Mouse (Mus musculus): ENCODE measurements around the gene Spint1. TPM values are rescaled to one million over a fixed set of nuclear protein-coding genes. Genes with fewer than 3 reads are reported as not detected.

The Spint1 gene
- polyA plus RNA-seq, 1 experiment from 2014 or later, result 1.1 TPM

DNA sequence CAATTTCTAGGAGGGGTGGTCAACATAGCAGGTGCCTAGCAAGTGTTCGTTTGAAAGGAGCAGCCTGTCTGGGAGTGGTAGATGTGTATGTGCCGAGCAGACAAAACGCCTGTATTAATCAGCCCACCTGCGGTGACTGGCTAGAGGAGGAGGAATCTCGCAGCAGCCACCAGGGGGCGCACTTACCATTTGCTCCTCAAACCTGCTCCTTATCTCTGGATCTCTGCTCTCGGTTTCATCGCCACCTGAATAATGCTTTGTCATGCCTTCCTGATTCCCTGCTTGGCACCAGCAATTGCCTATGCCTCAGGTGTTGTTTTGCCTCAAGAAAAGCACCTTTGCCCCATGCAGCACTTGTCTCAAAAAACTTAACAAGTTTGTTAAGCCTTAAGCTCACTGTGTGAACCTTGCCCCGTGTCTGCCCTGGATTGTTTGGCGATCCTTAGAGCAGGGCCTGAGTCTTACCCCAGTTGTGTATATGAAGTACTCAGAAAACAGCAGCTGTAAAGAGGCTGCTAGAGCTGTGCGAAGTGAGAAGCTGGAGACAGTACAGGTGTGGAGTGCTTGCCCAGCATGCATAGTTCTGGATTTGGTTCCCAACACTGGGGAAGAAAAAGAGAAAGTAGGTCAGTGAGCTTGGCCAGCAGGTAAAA, 13.8 kb downstream of the Spint1 start:
- Histone ChIP-seq H3K9me3 (replicated peaks; ENCODE audit: control insufficient read depth, low read length) (no peaks in the 10 kb centered on the region), H3K36me3 (ENCODE audit: control insufficient read depth, insufficient read depth, low read length) (no peaks in the 10 kb centered on the region), H3K4me3 (ENCODE audit: low read depth, low read length) (no peak overlapping the region), H3K9ac (ENCODE audit: low read depth, low read length) (no peak overlapping the region), H3K4me2 (peak overlapping the region; percentile 48), H3K27me3 (ENCODE audit: control insufficient read depth, insufficient read depth, low read length) (peaks cover 17% of the 10 kb centered on the region), H3K27ac (ENCODE audit: low read depth, low read length) (no peak overlapping the region), H3K4me1 (ENCODE audit: control insufficient read depth, insufficient read depth, low read length) (no peaks in the 10 kb centered on the region)
- WGBS (ENCODE audit: insufficient replicate concordance), result 13% methylated on average over 11 of the region's 11 CpGs
- ATAC-seq (replicated peaks; ENCODE audit: insufficient number of reproducible peaks, low FRiP score, low TSS enrichment), result no peak; the same call in 1 of the 2 replicates

- no peak for ATAC-seq (replicated peaks; ENCODE audit: insufficient number of reproducible peaks, low FRiP score, low TSS enrichment)
- Histone ChIP-seq H3K9ac (ENCODE audit: low read depth, low read length) (no peak overlapping the region), H3K4me2 (no peak overlapping the region), H3K27ac (ENCODE audit: low read depth, low read length) (no peak overlapping the region), H3K4me3 (ENCODE audit: low read depth, low read length) (no peak overlapping the region), H3K27me3 (ENCODE audit: control insufficient read depth, insufficient read depth, low read length) (peaks cover 14% of the 10 kb centered on the region), H3K9me3 (replicated peaks; ENCODE audit: control insufficient read depth, low read length) (no peaks in the 10 kb centered on the region), H3K36me3 (ENCODE audit: control insufficient read depth, insufficient read depth, low read length) (no peaks in the 10 kb centered on the region), H3K4me1 (ENCODE audit: control insufficient read depth, insufficient read depth, low read length) (no peaks in the 10 kb centered on the region)
- WGBS (ENCODE audit: insufficient replicate concordance), result 31% methylated on average over 7 of the region's 7 CpGs
Observed at GRCm38 (mm10) chr2:119254976-119255375, 17.8 kb downstream of the Spint1 start.

DNA sequence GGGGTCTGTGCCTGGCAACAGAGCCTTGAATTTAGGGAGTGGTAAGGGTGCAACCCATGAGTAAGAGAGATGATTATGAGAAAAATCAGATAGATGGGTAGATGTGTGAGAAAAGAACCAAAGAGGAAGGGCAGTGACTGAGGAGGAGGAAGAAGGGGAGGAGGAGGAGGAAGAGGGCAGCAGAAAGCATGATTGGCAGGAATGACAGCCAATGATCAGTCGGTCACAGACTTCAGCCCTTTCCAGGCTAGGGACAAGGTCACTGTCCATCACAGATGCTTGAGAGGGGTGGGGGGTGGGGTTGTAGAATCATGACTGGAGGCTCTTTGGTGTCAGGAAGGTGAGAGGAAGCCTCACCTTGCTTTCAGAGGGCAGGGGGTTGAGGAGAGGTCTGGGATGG, 23.4 kb downstream of the Spint1 start:
- no peaks in the 10 kb centered on the region for H3K36me3 ChIP-seq (ENCODE audit: control insufficient read depth, insufficient read depth, low read length)
- WGBS (ENCODE audit: insufficient replicate concordance), result 65% methylated on average over 1 of the region's 1 CpGs
- peaks cover under 1% of the 10 kb centered on the region; the same call in 1 of the 2 replicates for H3K27me3 ChIP-seq (ENCODE audit: control insufficient read depth, insufficient read depth, low read length)
- no peak overlapping the region for H3K4me3 ChIP-seq (ENCODE audit: low read depth, low read length)
- ATAC-seq (replicated peaks; ENCODE audit: insufficient number of reproducible peaks, low FRiP score, low TSS enrichment), result no peak
- no peaks in the 10 kb centered on the region for H3K4me1 ChIP-seq (ENCODE audit: control insufficient read depth, insufficient read depth, low read length)
- H3K4me2 ChIP-seq, result no peak overlapping the region
- H3K27ac ChIP-seq (ENCODE audit: low read depth, low read length), result no peak overlapping the region
- no peaks in the 10 kb centered on the region for H3K9me3 ChIP-seq (replicated peaks; ENCODE audit: control insufficient read depth, low read length)
- H3K9ac ChIP-seq (ENCODE audit: low read depth, low read length), result no peak overlapping the region

DNA sequence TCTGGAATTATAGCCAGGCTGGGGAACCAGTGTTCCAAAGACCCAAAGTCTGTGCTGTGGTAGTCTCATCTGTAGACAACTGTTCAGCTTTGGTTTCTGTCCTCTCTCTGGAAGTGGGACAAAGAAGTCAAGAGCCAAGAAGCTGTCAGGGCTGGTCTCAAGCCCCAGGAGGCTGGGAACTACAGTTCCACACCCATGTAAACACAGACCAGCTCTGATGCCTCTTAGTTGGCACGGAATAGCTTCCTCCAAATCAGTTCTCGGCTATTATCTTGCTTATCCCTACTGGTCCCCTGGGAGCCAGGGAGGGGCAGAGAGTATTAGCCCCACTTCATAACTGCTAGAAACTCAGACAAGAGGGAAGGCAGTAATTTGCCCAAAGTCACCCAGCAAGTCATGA, 24.2 kb downstream of the Spint1 start:
- no peaks in the 10 kb centered on the region for H3K27me3 ChIP-seq (ENCODE audit: control insufficient read depth, insufficient read depth, low read length)
- no peak overlapping the region for H3K9ac ChIP-seq (ENCODE audit: low read depth, low read length)
- H3K4me1 ChIP-seq (ENCODE audit: control insufficient read depth, insufficient read depth, low read length), result no peaks in the 10 kb centered on the region
- 41% methylated on average over 2 of the region's 2 CpGs for WGBS (ENCODE audit: insufficient replicate concordance)
- H3K27ac ChIP-seq (ENCODE audit: low read depth, low read length), result no peak overlapping the region
- no peaks in the 10 kb centered on the region for H3K36me3 ChIP-seq (ENCODE audit: control insufficient read depth, insufficient read depth, low read length)
- no peak overlapping the region for H3K4me3 ChIP-seq (ENCODE audit: low read depth, low read length)
- no peaks in the 10 kb centered on the region for H3K9me3 ChIP-seq (replicated peaks; ENCODE audit: control insufficient read depth, low read length)
- no peak for ATAC-seq (replicated peaks; ENCODE audit: insufficient number of reproducible peaks, low FRiP score, low TSS enrichment)
- no peak overlapping the region for H3K4me2 ChIP-seq

DNA sequence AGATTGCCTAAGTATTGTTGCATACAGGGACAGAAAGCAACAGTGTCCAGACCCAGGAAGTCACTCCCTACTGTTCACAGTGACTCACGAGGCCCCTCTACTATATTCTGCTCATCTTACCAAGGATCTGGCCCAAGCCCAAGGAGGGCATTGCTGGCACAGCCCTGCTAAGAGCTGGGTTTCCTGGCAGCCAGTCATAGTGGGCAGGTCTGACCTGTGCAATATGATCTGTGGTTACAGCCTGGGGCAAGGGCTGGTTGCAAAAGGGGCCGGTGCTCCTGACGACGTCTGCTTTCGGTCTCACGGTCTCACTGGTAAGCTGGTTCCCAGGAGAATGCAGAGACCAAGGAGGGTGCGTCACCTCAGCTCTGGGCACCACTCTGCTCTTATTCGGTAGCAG, 25.8 kb downstream of the Spint1 start:
- Histone ChIP-seq H3K4me1 (ENCODE audit: control insufficient read depth, insufficient read depth, low read length) (no peaks in the 10 kb centered on the region), H3K9ac (ENCODE audit: low read depth, low read length) (no peak overlapping the region), H3K4me2 (peak overlapping the region; percentile 24; the same call in 1 of the 2 replicates), H3K27ac (ENCODE audit: low read depth, low read length) (no peak overlapping the region), H3K9me3 (replicated peaks; ENCODE audit: control insufficient read depth, low read length) (no peaks in the 10 kb centered on the region), H3K36me3 (ENCODE audit: control insufficient read depth, insufficient read depth, low read length) (no peaks in the 10 kb centered on the region), H3K4me3 (ENCODE audit: low read depth, low read length) (no peak overlapping the region), H3K27me3 (ENCODE audit: control insufficient read depth, insufficient read depth, low read length) (no peaks in the 10 kb centered on the region)
- ATAC-seq (replicated peaks; ENCODE audit: insufficient number of reproducible peaks, low FRiP score, low TSS enrichment), result no peak
- WGBS (ENCODE audit: insufficient replicate concordance), result 36% methylated on average over 8 of the region's 8 CpGs

GRCm38 (mm10) chr2:119263813-119264212, 26.7 kb downstream of the Spint1 start:
- 75% methylated on average over 5 of the region's 5 CpGs for WGBS (ENCODE audit: insufficient replicate concordance)
- no peak for ATAC-seq (replicated peaks; ENCODE audit: insufficient number of reproducible peaks, low FRiP score, low TSS enrichment)
- no peaks in the 10 kb centered on the region for H3K36me3 ChIP-seq (ENCODE audit: control insufficient read depth, insufficient read depth, low read length)

DNA sequence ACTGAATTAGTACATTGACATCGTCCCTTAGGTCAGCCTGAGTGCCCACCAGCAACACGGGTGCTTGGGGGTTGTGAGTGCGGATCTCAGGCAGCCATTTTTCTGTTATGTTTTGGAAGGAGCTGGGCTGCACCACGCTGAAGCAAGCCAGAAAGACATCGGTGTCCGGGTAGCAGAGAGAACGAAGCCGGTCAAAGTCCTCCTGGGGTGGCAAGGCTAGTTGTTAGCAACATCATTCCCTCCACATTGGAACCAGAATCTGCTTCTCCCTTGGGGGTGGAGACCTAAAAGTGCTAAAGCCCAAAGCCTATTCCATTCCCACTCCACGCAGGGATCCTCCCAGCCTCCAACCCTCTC, 33.1 kb downstream of the Spint1 start:
- 44% methylated on average over 9 of the region's 9 CpGs for WGBS (ENCODE audit: insufficient replicate concordance)
- Histone ChIP-seq H3K36me3 (ENCODE audit: control insufficient read depth, insufficient read depth, low read length) (no peaks in the 10 kb centered on the region), H3K27me3 (ENCODE audit: control insufficient read depth, insufficient read depth, low read length) (peaks cover 15% of the 10 kb centered on the region), H3K27ac (ENCODE audit: low read depth, low read length) (no peak overlapping the region), H3K9me3 (replicated peaks; ENCODE audit: control insufficient read depth, low read length) (no peaks in the 10 kb centered on the region), H3K4me2 (peak overlapping the region; percentile 100), H3K4me1 (ENCODE audit: control insufficient read depth, insufficient read depth, low read length) (no peaks in the 10 kb centered on the region), H3K9ac (ENCODE audit: low read depth, low read length) (no peak overlapping the region), H3K4me3 (ENCODE audit: low read depth, low read length) (peak overlapping the region; percentile 64; the same call in 1 of the 2 replicates)
- ATAC-seq (replicated peaks; ENCODE audit: insufficient number of reproducible peaks, low FRiP score, low TSS enrichment), result no peak

More at GRCm38 (mm10) chr2:119263813-119264212, 26.7 kb downstream of the Spint1 start:
- H3K27me3 ChIP-seq (ENCODE audit: control insufficient read depth, insufficient read depth, low read length), result no peaks in the 10 kb centered on the region
- no peaks in the 10 kb centered on the region for H3K9me3 ChIP-seq (replicated peaks; ENCODE audit: control insufficient read depth, low read length)
- no peak overlapping the region for H3K4me3 ChIP-seq (ENCODE audit: low read depth, low read length)
- H3K9ac ChIP-seq (ENCODE audit: low read depth, low read length), result no peak overlapping the region
- no peak overlapping the region for H3K27ac ChIP-seq (ENCODE audit: low read depth, low read length)
- no peak overlapping the region for H3K4me2 ChIP-seq
- H3K4me1 ChIP-seq (ENCODE audit: control insufficient read depth, insufficient read depth, low read length), result no peaks in the 10 kb centered on the region

- Histone ChIP-seq H3K9me3 (replicated peaks; ENCODE audit: control insufficient read depth, low read length) (no peaks in the 10 kb centered on the region), H3K27ac (ENCODE audit: low read depth, low read length) (no peak within 1 kb of the TSS), H3K27me3 (ENCODE audit: control insufficient read depth, insufficient read depth, low read length) (peaks cover 15% of the 10 kb centered on the region), H3K9ac (ENCODE audit: low read depth, low read length) (peak within 1 kb of the TSS; percentile 69; the same call in 1 of the 2 replicates), H3K4me1 (ENCODE audit: control insufficient read depth, insufficient read depth, low read length) (no peaks in the 10 kb centered on the region), H3K4me2 (peak within 1 kb of the TSS; percentile 100), H3K36me3 (ENCODE audit: control insufficient read depth, insufficient read depth, low read length) (no peaks in the 10 kb centered on the region), H3K4me3 (ENCODE audit: low read depth, low read length) (peak within 1 kb of the TSS; percentile 64)
- under 1% methylated on average over 48 of the region's 49 CpGs for WGBS (ENCODE audit: insufficient replicate concordance)
- no peak for ATAC-seq (replicated peaks; ENCODE audit: insufficient number of reproducible peaks, low FRiP score, low TSS enrichment)
Observed at GRCm38 (mm10) chr2:119270643-119271331, 33.6 kb downstream of the Spint1 start, which contains the start of gene Rhov. Gene Rhov (minus strand): TSS chr2:119271272.

All from heart, embryonic 11.5 days (tissue).